Mouse (Mus musculus): ENCODE measurements around the gene Ing2.

Gene Ing2

GRCm38 (mm10) chr8:47675786-47676185 lies 430 bp upstream of the Ing2 start:
- peak; percentile 35 for DNase-seq (ENCODE audit: low read depth, low spot score)

- peak; percentile 29 for DNase-seq (ENCODE audit: low read depth, low spot score)
Observed at GRCm38 (mm10) chr8:47674140-47674776, 1.1 kb downstream of the Ing2 start.

GRCm38 (mm10) chr8:47673317-47674139 lies 1.8 kb downstream of the Ing2 start:
- peak; percentile 78 for DNase-seq (ENCODE audit: low read depth, low spot score)

- DNase-seq (ENCODE audit: low read depth, low spot score) = no peak
Observed at GRCm38 (mm10) chr8:47664231-47664785, 11.0 kb downstream of the Ing2 start.

- DNase-seq (ENCODE audit: low read depth, low spot score) = no peak
Observed at GRCm38 (mm10) chr8:47663201-47663600, 12.2 kb downstream of the Ing2 start.

GRCm38 (mm10) chr8:47662716-47663115 lies 12.6 kb downstream of the Ing2 start:
- no peak for DNase-seq (ENCODE audit: low read depth, low spot score)

- DNase-seq (ENCODE audit: low read depth, low spot score) = no peak
Observed at GRCm38 (mm10) chr8:47660394-47660793, 15.0 kb downstream of the Ing2 start.

GRCm38 (mm10) chr8:47659463-47659862 lies 15.9 kb downstream of the Ing2 start:
- no peak for DNase-seq (ENCODE audit: low read depth, low spot score)

GRCm38 (mm10) chr8:47654406-47654805 lies 20.9 kb downstream of the Ing2 start:
- DNase-seq (ENCODE audit: low read depth, low spot score) = no peak

GRCm38 (mm10) chr8:47652737-47653076 lies 22.6 kb downstream of the Ing2 start:
- DNase-seq (ENCODE audit: low read depth, low spot score) = no peak

- DNase-seq (ENCODE audit: low read depth, low spot score) = no peak
Observed at GRCm38 (mm10) chr8:47651913-47652736, 23.2 kb downstream of the Ing2 start.

- no peak for DNase-seq (ENCODE audit: low read depth, low spot score)
Observed at GRCm38 (mm10) chr8:47650853-47651252, 24.5 kb downstream of the Ing2 start.

GRCm38 (mm10) chr8:47649551-47649950 lies 25.8 kb downstream of the Ing2 start:
- DNase-seq (ENCODE audit: low read depth, low spot score) = no peak

GRCm38 (mm10) chr8:47642514-47643064 lies 32.8 kb downstream of the Ing2 start:
- DNase-seq (ENCODE audit: low read depth, low spot score) = no peak

- DNase-seq (ENCODE audit: low read depth, low spot score) = no peak
Observed at GRCm38 (mm10) chr8:47637152-47637551, 38.2 kb downstream of the Ing2 start.

- DNase-seq (ENCODE audit: low read depth, low spot score) = no peak
Observed at GRCm38 (mm10) chr8:47636032-47636431, 39.3 kb downstream of the Ing2 start.

GRCm38 (mm10) chr8:47634791-47635341 lies 40.5 kb downstream of the Ing2 start:
- no peak for DNase-seq (ENCODE audit: low read depth, low spot score)

GRCm38 (mm10) chr8:47621144-47621543 lies 54.2 kb downstream of the Ing2 start:
- DNase-seq (ENCODE audit: low read depth, low spot score) = no peak

All from embryo, embryonic 11.5 days (tissue).